Mouse (Mus musculus): ENCODE measurements around the gene Zfp655.
"Not testable (repeated sequence)": the region's sequence is repeated elsewhere in the genome, so short reads cannot be mapped to it uniquely, and the experiment has no call there.

The Zfp655 gene

GRCm38 (mm10) chr5:145223395-145223794 lies 8.1 kb upstream of the Zfp655 start:
- no peak for DNase-seq

GRCm38 (mm10) chr5:145226453-145226852 lies 5.1 kb upstream of the Zfp655 start:
- DNase-seq: no peak

- not testable (repeated sequence) for DNase-seq
Observed at GRCm38 (mm10) chr5:145229283-145229682, 2.2 kb upstream of the Zfp655 start.

GRCm38 (mm10) chr5:145230641-145231040 lies 874 bp upstream of the Zfp655 start:
- no peak for DNase-seq

GRCm38 (mm10) chr5:145231893-145232411 lies 437 bp downstream of the Zfp655 start:
- DNase-seq: no peak

GRCm38 (mm10) chr5:145234636-145235035 lies 3.1 kb downstream of the Zfp655 start:
- DNase-seq: peak; percentile 32

GRCm38 (mm10) chr5:145249520-145249919 lies 18.0 kb downstream of the Zfp655 start:
- no peak for DNase-seq

- not testable (repeated sequence) for DNase-seq
Observed at GRCm38 (mm10) chr5:145273568-145273967, 42.1 kb downstream of the Zfp655 start.

- no peak for DNase-seq
Observed at GRCm38 (mm10) chr5:145279948-145280347, 48.4 kb downstream of the Zfp655 start.

- peak; percentile 93 for DNase-seq
Observed at GRCm38 (mm10) chr5:145280371-145281143, 49.0 kb downstream of the Zfp655 start, which contains the start of gene Zscan25. TSS of gene Zscan25 (plus strand) at chr5:145280500.

GRCm38 (mm10) chr5:145288382-145288781 lies 56.9 kb downstream of the Zfp655 start:
- no peak for DNase-seq

- no peak for DNase-seq
Observed at GRCm38 (mm10) chr5:145290697-145291096, 59.2 kb downstream of the Zfp655 start.

GRCm38 (mm10) chr5:145292398-145292797 lies 60.9 kb downstream of the Zfp655 start:
- DNase-seq: no peak

Data from cerebellum, adult 9-10 months (tissue).